Mouse (Mus musculus) spleen, postnatal 36 days (tissue): ENCODE results near the gene Dcaf17.

Experiments used
- DNase-seq, 2 experiments: peaks; one replicate each; pipeline ENCODE4 v3.0.0; 2022; ENCODE audit warnings: low spot score in 2 of 2, mixed read lengths in 1 of 2

Dcaf17 gene

DNA sequence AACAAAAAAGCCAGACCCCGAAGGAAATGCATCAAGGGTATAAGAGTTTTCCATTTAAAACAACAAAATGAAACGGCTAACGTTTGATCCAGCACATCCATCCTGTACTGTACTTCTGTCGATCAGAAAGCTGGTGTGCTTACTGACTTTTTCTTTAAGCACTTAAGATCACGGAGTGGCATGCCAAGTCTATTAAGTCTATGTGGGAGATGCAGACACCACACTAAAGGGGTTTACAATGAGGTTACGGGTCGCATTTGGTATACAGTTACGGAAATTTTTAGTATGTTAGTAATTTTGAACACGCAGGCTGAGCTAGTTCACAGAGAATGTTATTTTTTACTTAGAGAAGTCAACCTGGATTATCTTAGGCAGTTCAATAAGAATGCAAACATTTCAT lies 412 bp upstream of the Dcaf17 start:
- DNase-seq = no peak

DNA sequence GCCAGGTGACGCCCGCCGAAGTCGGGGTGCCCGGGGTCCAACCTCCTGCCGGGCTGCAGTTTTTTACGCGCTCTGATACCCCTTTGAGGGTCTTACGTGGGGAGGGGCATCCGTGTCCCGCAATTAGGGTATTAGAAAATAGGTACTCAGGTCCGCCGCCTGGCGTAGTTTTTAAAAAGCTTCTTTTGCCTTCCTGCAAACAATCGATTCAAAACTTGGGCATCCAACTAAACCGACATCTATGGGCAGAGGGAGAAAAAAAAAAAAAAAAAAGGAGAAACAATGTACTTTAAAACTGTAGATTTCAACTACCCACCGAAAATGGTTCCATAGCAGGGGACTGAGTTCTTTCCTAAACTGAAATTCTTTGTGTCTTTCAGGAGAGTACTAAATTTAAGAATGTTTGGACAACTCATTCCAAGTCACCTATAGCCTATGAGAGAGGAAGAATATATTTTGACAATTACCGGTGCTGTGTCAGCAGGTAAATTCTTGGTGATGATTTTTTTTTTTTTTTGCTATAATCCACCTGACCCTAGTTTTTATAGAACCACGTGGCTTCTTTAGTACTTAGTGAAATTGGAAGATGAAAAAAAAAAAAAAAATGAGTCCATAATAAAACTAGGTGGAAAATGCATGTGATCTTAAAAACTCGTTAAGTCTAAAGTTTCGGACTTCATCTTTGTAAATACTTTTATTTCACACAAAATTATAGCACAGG lies 1.1 kb downstream of the Dcaf17 start:
- no peak for DNase-seq

DNA sequence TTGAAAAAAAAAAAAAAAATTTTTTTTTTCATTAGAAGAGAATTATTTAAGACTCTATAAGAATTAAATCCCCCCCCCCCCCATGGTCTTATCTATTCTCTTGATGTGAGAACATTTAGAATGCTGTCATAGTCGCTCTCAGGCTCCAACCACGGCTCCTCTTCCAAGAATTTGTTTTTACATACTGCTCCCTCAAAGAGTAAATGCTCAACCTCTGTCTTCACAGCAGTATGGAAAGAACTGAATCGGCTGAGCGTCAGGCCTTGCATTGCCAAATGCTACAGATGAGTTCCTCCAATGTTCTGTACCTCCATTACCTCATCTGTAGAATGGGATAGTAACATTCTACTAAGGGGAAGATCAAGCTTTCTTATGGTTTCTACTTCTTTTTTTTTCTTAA lies 16.5 kb downstream of the Dcaf17 start:
- DNase-seq = no peak

DNA sequence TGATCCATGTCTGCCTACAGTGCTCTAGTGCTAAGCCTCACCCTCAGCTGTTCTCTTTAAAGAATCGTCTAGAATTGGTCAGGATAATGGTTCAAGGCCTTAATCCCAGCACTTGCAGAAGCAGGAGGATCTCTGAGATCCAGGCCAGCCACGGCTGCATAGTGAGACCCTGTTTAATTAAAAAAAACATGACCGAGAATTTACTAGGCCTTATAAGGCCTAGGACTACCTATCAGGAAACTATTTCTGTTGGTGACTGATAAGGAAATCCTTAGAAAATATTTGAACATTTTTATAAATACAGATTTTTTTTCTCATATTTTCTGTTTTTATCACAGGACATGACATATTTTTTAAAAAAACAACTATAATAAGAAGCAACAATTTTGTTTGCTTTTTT lies 18.2 kb downstream of the Dcaf17 start:
- DNase-seq = no peak

DNA sequence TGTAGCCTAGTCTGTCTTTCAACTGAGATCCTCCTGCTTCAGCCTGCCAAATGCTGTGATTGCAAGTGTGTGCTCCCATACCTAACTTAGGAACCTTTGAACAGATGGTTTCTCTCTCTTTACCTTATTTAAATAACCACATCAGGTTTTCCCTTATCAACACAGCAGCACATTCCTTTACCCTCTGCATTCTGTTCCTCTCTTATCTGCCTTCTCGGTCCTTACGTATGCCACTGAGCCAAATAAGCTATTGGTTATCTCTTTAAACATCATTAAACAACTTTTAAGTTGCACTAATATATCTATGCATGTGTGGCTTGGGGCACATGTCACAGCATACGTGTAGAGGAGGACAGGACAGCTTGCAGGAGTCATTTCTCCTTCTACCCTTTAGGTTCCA lies 18.7 kb downstream of the Dcaf17 start:
- DNase-seq = no peak

DNA sequence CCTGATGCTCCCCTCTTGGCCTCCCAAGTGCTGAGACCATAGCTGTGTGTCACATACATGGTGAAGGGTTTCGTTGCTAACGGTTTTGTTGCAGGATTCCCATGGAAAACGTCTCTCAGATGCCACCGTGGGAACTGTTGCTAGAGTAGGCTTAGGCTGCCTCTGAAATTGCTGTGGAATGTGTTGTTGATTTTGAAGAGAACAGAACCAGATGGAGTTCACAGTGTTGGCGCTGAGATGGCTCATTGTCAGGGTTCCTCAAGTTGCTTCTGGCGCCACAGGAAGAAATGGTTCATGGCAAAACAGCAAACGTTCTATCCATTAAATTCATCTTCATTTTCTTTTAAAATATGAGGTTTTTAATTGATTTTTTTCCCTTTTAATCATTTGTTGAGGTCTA lies 27.3 kb downstream of the Dcaf17 start:
- DNase-seq = no peak

DNA sequence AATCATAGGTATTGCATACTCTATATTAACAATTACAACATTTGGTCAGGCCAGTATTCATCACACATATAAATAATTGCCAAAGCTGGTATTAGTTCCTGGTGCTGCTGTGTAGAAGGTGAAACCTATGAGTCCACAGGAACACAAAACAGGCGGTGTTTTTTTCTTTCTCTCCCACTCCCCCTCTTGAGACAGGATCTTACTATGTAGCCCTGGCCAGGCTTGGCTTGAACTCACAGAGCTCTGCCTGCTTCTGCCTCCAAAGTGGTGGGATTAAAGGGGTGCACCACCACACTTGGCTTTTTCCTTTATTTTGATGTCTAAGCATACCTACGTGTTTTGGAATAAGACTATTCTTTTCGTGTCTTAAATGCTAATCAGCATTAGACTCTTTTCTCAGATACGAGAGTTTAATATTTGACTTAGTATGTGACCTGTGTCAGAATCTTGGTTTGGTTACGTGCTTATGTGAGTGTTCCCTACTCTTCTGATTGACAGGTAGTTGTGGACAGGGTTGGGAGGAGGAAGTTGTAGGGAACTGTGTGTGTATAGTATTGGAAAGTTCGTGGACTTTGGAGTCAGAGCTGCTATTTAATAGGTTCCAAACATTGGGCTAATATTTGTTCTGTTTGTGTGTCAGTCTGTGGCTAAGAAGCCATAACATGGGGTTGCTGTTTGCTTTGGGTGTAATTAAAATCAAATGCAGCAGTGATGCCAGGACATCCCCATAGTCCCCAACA lies 28.5 kb downstream of the Dcaf17 start:
- no peak for DNase-seq

DNA sequence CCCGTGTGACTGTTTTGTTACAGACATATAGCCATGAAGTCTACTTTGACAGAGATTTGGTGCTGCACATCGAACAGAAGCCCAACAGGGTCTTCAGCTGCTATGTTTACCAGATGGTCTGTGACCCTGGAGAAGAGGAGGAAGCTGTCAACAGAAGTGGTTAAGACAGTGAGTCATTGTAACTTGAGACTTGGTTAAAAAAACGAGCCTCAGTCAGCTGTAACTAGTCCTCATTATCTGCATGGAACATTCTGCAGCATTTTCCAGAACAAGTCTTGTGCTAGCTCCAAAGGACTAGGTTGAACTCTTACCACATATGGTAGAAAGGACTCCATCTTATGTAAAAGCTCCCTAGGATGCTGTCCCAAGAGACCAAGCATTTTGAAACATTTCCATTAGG lies 34.6 kb downstream of the Dcaf17 start:
- no peak for DNase-seq

DNA sequence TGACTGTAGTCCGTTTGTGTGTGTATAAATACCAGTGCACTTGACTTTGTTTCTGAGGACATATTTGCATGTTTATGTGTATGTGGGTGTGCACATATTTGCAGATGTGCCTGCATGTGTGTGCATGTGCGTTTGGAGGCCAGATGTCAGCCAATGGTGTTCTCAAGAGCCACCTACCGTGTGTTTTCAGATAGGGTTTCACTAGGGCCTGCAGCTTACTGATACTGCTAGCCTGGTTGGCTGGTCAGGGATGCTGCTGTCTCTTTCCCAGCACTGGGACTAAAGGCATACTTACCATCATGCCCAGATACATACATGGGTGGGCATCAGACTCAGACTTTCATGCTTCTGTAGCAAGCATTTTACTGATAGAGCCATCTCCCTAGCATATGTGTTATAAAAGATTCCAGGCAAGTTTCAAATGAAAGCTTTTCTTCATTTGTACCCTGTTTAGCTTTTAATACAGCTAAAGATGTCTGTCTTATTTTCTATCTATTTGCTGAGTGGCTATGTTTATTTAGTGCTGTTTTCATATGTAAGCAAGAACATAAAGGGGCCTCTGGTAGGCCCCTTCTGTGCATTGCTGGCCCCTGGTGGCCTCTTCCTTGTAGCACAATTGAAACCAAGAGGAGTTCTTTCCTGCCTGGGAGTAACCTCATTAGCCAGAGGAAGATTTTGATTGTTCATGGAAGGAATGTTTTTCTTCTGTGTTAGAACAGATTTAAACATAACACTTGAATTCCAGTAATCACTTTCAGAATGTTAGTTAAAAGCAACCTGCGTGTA lies 35.7 kb downstream of the Dcaf17 start:
- DNase-seq = peak; percentile 17 to 31

DNA sequence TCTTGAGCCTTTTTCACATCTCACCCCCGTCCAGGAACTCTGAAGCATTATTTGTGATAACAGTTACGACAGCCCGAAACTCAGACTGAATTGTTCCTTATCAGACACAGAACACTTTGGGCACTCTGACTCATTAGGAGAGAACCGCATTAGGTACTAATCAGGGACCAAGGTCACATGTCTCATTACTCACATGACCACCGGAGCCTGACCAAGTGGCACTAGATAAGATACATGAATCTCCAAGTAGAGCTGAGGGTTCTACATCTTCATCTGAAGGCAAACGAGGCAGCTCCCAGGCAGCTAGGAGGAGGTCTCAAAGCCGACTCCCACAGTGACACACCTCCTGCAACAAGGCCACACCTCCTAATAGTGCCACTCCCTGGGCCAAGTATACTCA lies 41.0 kb downstream of the Dcaf17 start:
- peak in 1 of 2 experiments; percentile 8 for DNase-seq

DNA sequence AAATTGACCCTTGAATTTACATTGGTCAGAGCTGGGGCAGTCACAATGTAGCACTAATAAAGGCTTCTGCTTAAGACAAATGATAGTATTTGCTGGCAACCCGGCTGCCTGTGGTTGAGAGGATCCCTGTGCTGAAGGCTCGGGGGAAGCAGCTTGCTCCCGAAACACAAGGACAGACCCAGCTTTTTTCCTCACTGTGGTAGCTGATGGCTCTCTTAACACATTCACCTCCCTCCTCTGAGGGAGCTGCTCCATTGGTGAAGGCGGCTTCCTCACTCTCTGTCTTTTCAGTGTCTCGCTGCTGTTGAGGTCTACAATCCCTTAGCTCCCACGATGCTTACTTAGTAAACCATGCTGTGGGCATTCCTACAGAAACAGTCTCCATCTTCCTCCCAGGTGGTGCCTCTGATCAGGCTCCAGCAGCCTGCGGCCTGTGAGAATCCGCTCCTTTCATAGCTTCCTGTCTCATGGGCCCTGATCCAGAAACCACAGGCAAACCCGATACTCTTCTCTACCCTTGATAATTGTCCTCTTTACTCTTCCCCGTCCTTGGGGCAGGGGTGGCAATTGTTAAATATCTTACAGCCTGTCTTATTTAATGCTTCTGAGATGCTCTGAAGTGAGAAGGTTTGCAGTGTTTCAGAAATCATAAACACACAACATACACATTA lies 47.6 kb downstream of the Dcaf17 start:
- DNase-seq = no peak

DNA sequence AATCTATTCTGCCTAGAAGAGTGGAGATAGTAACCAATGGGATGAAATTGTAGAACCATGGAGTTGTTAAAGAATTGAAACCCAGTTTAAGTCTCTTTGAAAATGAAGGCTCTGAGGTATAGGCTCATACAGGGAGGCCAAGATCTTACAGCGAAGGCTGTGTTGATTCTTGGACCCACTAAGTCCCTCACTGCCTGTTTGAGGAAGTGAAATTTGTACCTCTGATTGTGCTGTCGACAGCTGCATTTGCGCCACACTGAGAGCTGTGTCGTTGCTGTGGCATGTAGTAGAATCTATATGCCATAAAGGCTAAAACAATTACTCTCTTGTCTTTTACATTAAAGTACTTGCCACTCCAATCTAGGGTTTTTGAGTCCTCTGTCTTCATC lies 48.2 kb downstream of the Dcaf17 start:
- peak; percentile 45 to 55 for DNase-seq

DNA sequence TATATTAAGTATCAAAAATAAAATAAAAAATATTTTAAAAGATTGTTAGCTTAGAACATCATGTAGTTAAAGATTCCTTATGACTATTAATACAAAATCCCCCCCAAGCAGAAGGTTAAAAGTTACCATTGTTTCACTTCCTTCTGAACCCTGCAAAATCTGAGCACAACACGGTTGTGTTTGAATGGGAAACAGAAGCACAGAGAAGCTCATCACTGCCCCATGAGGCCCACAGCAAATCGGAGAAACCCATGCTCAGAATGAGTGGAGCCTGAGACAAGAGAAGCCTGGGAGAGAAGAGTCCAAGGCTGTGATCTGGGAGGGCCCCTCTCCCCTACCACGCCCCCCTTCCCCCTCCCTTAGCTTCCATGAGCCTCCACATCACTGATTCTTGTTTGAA lies 49.6 kb downstream of the Dcaf17 start:
- DNase-seq = peak; percentile 33 to 46

DNA sequence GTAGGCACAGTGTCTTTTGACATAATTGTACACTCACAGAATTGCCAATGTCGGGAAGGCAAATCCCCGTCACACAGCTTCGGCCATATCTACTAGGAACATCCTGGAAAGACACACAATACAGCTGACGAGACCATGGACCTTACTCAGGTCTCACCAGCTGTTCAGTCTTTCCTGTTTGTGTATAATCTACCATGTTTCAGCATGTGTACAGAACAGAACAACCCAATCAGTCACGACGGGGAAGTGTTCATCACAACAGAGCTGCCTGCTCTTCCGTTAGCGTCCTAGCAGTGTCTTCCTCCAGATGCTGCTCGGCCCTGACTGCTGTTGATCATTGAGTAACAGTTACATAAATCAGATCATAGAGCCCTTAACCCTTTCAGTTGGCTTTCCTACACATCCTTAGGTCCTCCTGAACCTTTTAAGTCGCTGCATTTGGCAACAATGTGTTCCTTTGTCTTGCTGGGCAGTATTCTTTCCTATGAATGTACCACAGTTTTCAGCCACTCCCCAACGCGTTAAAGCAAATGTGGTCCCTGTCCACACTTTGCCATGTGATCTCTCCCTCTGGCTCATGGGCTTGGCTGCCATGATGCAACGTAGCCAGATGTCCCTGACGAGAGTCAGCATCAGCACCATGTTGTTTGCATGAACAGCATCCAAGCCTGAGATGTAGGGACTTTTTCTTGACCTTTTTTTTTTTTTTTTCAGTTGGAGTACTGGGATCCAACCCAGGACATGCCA lies 50.5 kb downstream of the Dcaf17 start:
- no peak for DNase-seq

DNA sequence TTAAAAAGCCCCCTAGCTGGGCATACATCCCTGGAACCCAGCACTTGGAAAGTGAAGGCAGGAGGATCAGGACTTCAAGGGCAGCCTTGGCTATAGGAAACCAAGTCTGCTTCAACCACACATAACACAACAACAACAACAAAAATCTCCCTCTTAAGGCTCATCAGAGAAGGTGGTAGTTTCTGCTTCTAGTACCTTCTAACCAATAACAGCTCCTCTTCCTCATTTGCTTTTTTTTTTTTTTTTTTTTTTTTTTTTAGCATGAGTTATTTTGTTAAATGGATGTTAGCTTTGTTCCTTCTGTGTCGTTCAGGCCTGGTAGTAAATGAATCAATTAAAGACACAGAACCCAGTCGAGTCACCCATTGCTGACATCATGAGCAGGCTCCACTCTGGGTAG lies 52.1 kb downstream of the Dcaf17 start:
- DNase-seq = no peak

DNA sequence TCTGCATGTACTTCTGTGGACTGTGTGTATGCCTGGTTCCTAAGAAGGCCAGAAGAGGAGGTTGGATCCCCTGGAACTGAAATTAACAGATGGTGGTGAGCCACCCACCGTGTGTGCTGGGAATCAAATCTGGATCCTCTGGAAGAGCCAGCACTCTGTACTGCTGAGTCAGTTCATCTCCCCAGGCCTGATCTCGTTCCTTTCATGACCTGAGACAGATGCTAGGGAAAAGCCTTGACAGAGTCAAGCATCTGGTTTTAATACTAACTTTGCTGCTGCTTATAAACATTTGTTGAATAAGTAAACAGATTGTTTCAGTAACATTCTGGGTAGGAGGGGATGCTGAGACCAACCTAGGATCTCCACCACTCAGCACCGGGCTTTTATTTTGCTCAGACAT lies 53.4 kb downstream of the Dcaf17 start:
- DNase-seq = no peak

DNA sequence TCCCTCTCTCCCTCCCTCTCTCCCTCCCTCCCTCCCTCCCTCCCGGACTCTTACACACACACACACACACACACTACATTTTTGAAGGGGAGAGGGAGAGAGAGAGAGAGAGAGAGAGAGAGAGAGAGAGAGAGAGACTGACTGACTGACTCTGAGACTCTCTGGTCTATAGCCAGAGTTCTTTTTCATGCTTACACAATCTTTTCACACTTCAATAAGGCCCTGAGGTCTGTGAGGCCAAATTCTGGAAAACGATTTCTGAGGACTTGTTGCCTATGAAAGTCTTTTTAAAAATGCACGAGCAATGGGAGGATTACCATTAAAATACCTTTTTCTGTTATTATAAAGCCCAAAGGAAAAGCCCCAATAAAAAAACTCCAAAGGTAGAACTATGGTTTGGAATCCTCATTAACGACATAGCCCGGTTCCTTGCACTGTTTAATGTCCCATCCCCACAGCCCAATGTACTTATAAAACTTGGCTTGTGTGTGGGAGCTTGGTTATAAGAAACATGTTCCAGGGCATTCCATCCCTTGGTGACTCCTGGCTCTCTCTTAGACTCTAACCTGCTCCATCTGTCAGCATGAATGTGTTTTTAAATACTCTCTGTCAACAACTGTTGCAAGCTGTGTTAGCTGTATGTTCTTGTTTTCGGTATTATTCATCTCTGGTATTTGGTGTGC lies 58.5 kb downstream of the Dcaf17 start:
- DNase-seq = no peak

DNA sequence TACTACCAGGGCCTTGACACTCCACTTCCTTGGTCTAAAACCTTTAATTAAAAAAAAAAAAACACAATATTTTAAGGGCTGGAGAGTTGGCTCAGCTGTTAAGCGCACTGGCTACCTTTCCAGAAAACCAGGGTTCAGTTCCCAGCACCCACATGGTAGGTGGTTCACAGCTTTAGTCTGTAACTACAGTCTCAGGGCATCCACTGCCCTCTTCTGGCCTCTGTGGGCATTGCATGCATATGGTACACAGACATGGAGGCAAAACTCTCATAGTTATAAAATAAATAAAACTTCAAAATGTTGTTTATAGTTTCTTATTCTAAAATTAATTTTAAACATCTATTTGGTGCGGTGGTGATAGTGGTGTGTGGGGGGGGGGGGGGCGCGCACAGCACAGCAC lies 61.0 kb downstream of the Dcaf17 start:
- DNase-seq = no peak

DNA sequence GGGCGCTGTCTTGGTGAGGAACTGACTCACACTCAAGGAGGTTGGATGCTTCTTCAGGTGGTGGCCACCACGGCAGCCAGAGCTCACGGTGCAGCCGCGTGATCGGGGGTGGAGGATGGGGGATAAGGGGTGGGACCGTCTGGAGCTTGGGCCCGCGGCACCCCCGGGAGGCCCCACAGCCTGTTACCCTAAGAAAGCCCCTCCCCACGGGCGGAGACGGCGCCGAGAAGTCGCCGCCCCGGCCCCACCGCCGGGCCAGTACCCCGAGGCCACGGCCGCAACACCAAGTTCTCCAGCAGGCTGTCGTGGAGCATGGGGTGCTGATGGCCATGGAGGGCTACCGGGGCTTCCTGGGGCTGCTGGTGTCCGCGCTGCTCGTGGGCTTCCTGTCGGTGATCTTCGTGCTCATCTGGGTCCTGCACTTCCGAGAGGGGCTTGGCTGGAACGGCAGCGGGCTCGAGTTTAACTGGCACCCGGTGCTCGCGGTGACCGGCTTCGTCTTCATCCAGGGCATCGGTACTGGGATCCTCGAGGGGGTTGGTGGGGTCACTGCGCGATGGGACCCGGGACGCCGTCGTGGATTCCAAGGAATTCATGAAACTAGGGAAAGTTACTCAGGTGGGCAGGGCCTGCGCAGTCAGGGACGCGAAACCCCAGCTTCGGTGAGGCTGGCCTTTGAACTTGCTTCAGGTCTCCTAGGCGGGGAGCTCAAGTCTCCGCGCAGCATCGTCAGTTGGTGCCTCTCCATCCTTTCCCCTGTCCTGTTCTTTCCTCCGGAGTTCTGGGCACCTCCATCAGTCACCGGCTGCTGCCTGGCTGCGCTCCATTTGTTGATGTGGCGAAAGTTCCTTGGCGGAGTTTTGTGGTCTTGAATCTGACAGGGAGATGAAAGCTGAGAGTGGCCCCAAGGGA lies 62.9 kb downstream of the Dcaf17 start, which contains the start of gene Cybrd1:
Gene Cybrd1 (plus strand): TSS at position 127 of the 912 bp plus-strand sequence.
- DNase-seq = no peak

DNA sequence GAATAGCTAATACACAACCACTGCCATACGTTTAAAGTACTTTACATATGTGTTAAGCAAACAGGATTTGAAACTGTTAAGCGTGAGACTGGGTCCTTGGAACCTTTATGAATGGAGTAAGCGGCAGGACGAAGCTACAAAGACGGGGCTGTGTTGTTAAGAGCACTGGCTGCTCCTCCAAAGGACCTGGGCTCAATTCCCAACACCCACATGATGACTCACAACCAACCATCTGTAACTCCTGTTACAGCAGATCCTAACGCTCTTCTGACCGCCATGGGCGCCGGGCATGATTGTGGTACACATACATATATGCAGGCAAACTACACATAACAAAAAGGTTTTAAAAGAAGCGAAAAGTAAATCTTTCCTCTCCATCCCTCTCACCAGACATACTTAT lies 65.7 kb downstream of the Dcaf17 start:
- no peak for DNase-seq
